Mouse (Mus musculus) cortical plate, adult 2 months (tissue): ENCODE results near the gene Ncoa1.

Experiments
- CTCF ChIP-seq: fragments of 200-500 bp; IDR thresholded peaks from 2 replicates; pipeline ENCODE4 v1.5.1; 2011; ENCODE audit warnings: mild to moderate bottlenecking, control low read depth, low read length; ENCODE audit not compliant: insufficient read depth; ENCODE audit errors: extremely low read depth
- POLR2A ChIP-seq: fragments of 200-500 bp; IDR thresholded peaks from 2 replicates; pipeline ENCODE4 v1.6.1; 2011; ENCODE audit warnings: mild to moderate bottlenecking, low read length, control low read depth; ENCODE audit not compliant: insufficient read depth; ENCODE audit errors: extremely low read depth

GRCm38 (mm10) chr12:4342087-4342486, 134.9 kb downstream of the Ncoa1 start:
- TF ChIP-seq POLR2A = no peak
- TF ChIP-seq CTCF = no peak
